Mouse (Mus musculus): ENCODE measurements at regions not wholly inside any gene's neighbourhood (a gene's known extent, or its start where the extent isn't known, plus 50 kb on each side); places are given as distances from the start of the nearest gene placed in this dataset.

- DNase-seq (ENCODE audit: low spot score in 2 of 2) = no peak
Observed at GRCm38 (mm10) chr9:102449366-102449765, 56.2 kb upstream of the Ky start.

GRCm38 (mm10) chr9:102446066-102446465, 59.5 kb upstream of the Ky start:
- DNase-seq (ENCODE audit: low spot score in 2 of 2) = no peak
- intact Hi-C loops (cut with DNase I) = no loop called here

More at GRCm38 (mm10) chr9:102449366-102449765, 56.2 kb upstream of the Ky start:
- intact Hi-C loops (cut with DNase I) = no loop called here

- DNase-seq (ENCODE audit: low spot score in 2 of 2) = peak; percentile 37 to 44
- intact Hi-C loops (cut with DNase I) = no loop called here
Observed at GRCm38 (mm10) chr9:102442198-102442842, 63.2 kb upstream of the Ky start.

- no peak for DNase-seq (ENCODE audit: low spot score in 2 of 2)
- intact Hi-C loops (cut with DNase I) = no loop called here
Observed at GRCm38 (mm10) chr9:102437641-102438040, 67.9 kb upstream of the Ky start.

- intact Hi-C loops (cut with DNase I) = no loop called here
- no peak for DNase-seq (ENCODE audit: low spot score in 2 of 2)
Observed at GRCm38 (mm10) chr9:102436378-102436777, 69.2 kb upstream of the Ky start.

GRCm38 (mm10) chr9:102428031-102428430, 73.5 kb upstream of the Ephb1 start:
- no peak for DNase-seq (ENCODE audit: low spot score in 2 of 2)
- intact Hi-C loops (cut with DNase I) = no loop called here

GRCm38 (mm10) chr9:102424672-102425345, 70.3 kb upstream of the Ephb1 start:
- intact Hi-C loops (cut with DNase I) = no loop called here
- DNase-seq (ENCODE audit: low spot score in 2 of 2) = no peak

- no peak for DNase-seq (ENCODE audit: low spot score in 2 of 2)
- intact Hi-C loops (cut with DNase I) = no loop called here
Observed at GRCm38 (mm10) chr9:102423919-102424671, 69.6 kb upstream of the Ephb1 start.

- intact Hi-C loops (cut with DNase I) = no loop called here
- DNase-seq (ENCODE audit: low spot score in 2 of 2) = no peak
Observed at GRCm38 (mm10) chr9:102423465-102423918, 69.0 kb upstream of the Ephb1 start.

GRCm38 (mm10) chr9:102421826-102422225, 67.3 kb upstream of the Ephb1 start:
- intact Hi-C loops (cut with DNase I) = no loop called here
- DNase-seq (ENCODE audit: low spot score in 2 of 2) = no peak

GRCm38 (mm10) chr9:102420196-102420595, 65.7 kb upstream of the Ephb1 start:
- intact Hi-C loops (cut with DNase I) = no loop called here
- DNase-seq (ENCODE audit: low spot score in 2 of 2) = no peak

- no peak for DNase-seq (ENCODE audit: low spot score in 2 of 2)
- intact Hi-C loops (cut with DNase I) = no loop called here
Observed at GRCm38 (mm10) chr9:102413631-102414030, 59.1 kb upstream of the Ephb1 start.

GRCm38 (mm10) chr9:102410666-102411065, 56.2 kb upstream of the Ephb1 start:
- intact Hi-C loops (cut with DNase I) = no loop called here
- no peak for DNase-seq (ENCODE audit: low spot score in 2 of 2)

GRCm38 (mm10) chr9:102406017-102406416, 51.5 kb upstream of the Ephb1 start:
- intact Hi-C loops (cut with DNase I) = no loop called here
- DNase-seq (ENCODE audit: low spot score in 2 of 2) = no peak

All from left cerebral cortex, postnatal 36 days (tissue).